Mouse (Mus musculus): ENCODE measurements around the gene Gm20822. TPM values are rescaled to one million over a fixed set of nuclear protein-coding genes. Genes with fewer than 3 reads are reported as not detected.
"Not testable (repeated sequence)": the region's sequence is repeated elsewhere in the genome, so short reads cannot be mapped to it uniquely, and the experiment has no call there.

Gm20822 gene
- not detected in 2 replicates for polyA plus RNA-seq (2012)

DNA sequence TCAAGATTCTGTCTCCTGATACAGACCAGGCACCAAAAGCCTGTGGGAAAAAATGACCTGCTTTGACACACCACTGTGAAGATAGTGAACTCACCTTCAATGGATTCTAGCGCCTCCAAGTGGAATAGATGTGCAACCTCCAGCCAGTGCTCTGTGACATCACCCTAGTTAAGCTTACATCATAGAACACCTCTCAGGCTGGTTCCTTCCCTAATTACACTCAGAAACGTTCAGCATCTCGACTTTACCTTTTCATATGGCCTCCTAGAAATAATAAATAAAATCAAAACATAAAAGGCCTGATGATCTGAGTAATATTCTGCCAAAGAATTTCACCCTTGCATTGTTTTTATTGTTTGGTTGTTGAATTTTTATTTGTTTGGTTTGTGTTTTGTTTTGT, at the start of gene Gm20822:
Gm20822 (minus strand) TSS at position 101 of the 400 bp plus-strand sequence.
- TF ChIP-seq GATA1 (IDR thresholded peaks at IDR 0.05; ENCODE audit: low read length) = not testable (repeated sequence)

Measured in G1E-ER4 (cell line).